Mouse (Mus musculus) c-Kit-negative CD71-positive TER-119-positive erythroid progenitor cells, embryonic 14.5 days (primary cell): ENCODE measurements around the gene Lmod3.
"Not testable (repeated sequence)": the region's sequence is repeated elsewhere in the genome, so short reads cannot be mapped to it uniquely, and the experiment has no call there.

Experiments
- DNase-seq: peaks from one replicate; pipeline ENCODE4 v3.0.0-alpha.2; 2013; ENCODE audit warnings: low read depth, low spot score

Gene Lmod3

DNA sequence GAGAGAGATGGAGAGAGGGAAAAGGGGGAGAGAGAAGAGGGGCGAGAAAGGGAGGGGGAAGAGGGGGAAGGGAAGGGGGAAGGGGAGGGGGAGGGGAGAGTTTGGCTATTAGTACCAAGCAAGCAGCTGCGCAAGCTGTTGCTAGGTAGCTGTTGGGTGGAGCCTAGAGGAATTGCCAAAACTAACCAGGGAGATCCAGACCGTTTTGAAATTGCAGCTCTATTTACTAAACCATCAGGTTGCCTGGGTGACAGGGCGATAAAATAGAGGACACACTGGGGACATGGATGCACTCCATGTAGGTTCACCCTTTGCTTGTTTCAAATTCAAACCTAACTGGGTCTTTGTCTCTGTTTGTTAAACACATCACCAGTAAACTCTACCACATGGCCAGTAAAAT is 23.8 kb upstream of the Lmod3 start:
- no peak for DNase-seq

DNA sequence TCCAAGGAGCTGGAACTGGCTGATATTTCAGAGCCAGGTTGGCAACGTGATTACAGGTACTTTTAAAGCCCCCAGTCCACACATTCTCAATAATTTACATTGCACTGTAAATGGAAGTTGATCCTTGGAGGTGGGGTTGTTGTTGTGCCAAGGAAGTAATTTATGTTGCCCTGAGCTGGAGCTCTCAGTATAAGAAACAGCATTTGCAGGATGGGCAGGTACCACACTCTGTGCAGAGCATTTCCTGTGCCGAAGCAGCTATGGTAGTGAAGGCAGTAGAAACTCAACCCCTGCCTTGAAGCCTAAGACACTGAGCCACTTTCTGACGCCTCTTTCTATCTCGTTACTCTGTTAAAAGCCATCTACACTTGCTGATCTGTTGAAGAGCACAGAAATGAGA is 23.2 kb upstream of the Lmod3 start:
- no peak for DNase-seq

DNA sequence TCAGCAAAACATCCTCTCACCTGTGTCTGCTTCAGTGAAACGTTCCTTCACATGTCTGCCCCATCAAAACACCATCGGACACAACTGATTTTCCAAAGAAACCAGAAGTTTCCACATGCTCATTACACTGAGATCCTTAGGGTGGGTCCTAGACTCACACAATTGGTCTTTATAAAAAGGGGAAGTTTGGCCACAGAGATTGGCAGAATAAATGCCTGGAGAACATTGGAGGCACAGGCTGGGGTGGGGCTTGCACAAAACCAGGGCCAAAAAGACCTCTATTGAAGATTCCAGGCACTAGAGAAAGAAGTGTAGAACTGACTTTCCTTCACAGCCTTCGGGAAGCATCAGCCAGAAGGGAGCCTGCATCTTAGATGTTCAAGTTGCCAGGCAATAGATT is 21.2 kb upstream of the Lmod3 start:
- DNase-seq, result no peak

DNA sequence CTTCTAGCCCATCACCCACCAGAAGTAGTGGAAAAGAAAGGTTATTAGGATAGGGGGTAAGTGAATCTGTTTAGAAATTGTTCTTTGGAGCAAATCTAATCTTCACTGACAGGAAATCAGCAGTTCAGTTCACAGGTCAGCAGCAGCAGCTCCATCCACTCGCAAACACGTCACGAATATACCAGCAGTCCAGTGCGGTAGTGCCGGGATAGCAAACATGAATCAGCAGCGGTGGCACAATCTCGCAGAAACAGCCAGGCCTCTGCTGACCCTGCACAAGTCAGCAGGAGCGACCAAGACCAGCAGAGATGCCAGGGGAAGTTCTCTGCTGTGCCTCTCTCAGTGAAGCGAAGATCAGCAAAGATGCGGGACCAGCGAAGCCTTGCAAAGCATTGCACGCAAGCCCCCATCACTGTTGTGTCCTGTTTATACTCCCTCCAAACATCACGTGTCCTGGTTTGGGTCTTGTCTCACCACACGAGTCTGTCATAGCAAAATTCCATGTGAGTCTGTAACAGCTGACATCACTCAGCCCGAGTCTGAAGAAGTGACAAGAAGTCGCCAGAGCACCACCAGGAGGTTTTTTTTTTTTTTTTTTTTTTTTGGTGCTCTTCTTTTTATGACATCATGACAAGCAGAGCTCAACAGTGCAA is 20.6 kb upstream of the Lmod3 start:
- DNase-seq, result no peak

DNA sequence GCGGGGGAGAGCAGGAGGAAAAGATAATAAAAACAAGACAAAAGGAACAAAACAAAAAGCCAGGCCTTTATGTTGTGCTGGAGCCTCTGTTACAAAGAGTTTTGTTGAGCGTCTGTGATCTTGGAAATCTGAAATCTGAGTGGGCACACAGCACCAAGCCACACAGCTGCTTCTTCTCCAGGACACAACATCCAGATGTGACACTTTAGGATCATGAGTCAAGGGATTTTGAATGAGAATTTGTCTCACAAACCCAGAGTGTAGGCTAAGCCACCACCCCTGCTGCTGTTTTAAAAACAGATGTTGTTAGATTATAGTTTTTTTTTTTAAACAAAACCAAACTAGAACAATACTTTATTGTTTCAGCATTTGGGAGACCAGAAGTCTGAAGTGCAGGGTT is 19.8 kb upstream of the Lmod3 start:
- DNase-seq, result no peak

DNA sequence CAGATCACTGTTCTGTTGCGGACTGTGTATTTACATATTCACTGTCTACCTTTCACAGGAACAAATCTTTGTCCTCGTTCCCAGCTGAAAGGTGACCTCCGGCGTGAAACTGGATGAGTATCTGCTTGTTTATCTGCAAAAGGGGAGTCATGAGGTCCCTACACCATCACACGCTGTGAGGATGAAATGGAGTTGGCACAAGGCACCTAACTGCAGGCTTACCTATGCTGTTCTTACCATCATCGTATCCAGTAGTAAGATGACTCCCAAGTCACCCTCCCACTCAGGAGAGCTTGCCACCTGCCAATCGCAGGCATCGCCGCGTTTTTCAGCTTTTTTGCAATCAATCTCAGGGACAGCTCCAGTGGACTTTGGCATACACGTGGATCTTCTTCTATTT is 17.0 kb upstream of the Lmod3 start:
- DNase-seq, result no peak

DNA sequence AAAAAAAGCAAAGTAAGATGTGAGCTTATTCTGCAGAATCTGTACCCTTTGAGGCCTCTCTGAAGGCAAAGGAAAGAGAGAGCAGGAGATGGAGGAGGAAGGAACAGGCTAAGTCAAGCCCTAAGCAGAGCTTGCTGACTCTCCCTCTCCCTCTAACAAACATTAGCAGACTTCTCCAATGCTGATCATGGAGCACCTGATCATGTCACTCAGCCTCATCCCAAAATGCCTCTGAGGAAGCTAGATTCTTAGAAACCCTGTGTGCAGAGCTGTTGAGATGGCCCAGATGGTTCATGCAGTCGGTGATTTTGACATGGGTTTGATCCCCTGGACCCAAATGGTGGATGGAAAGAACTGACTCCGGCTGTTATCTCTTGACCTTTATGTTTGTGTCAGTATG is 14.6 kb upstream of the Lmod3 start:
- no peak for DNase-seq

DNA sequence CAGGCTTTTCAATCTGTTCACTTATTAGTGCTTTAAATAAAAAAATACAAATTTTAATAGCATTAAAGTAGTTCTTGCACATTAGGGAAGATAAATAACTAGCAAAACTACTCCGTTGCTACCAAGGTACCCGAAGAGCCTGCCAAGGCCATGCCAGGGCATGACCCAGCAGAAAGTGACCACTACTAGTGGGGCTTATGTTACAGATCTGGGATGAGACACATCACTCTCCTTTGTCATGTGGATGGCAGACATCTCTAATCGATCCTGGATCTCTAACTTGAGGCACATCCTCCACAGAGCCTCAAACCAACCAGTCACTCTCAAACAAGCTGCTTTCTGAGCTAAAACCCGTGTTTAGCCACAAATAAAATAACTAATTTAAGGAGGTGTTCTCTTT is 14.1 kb upstream of the Lmod3 start:
- DNase-seq, result no peak

DNA sequence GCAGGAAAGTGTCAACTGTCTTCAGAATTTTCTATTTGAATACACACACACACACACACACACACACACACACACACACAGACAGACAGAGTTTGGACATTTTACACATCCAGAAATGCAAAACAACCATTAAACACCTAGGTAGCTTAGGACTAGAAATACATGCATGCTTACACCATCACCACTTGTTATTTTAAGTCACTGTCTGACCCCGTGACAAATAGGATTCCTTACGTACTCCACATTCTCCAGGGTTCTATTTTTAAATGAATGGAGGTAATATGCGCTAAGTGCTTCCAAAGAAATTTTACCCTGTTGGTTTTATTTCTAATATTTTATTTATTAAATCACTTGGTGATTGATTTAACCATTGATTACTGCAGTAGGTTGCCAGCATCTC is 13.1 kb upstream of the Lmod3 start:
- DNase-seq, result no peak

DNA sequence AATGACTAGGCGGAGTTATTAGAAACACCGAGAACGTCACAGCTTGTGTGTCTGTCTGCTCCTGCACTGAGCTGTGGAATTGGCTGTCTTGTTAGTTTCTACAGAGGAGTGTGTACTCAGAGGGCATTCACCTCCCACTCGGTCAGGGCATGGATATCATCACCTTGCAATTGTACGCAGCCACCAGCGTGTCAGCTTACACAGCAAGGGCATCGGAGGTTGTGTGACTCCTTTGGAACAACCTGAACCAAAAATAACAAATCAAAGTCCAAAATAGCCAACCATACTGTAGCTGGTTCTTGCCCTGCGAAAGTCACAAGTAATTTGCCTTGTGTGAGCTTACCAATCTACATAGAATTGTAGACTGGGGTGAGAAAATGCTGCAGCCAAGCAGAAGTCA is 12.7 kb upstream of the Lmod3 start:
- no peak for DNase-seq

DNA sequence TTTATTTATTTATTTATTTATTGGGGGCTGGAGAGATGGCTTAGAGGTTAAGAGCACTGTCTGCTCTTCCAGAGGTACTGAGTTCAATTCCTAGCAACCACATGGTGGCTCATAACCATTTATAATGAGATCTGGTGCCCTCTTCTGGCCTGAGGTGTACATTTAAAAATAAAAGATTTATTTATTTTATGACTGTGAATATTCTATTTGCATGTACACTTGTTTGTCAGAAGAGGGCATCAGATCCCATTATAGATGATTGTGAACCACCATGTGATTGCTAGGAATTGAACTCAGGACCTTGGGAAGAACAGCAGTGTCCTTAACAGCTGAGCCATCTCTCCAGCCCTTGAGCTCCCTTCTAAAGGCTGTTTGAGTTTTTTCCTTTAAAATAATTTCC is 11.2 kb upstream of the Lmod3 start:
- not testable (repeated sequence) for DNase-seq

DNA sequence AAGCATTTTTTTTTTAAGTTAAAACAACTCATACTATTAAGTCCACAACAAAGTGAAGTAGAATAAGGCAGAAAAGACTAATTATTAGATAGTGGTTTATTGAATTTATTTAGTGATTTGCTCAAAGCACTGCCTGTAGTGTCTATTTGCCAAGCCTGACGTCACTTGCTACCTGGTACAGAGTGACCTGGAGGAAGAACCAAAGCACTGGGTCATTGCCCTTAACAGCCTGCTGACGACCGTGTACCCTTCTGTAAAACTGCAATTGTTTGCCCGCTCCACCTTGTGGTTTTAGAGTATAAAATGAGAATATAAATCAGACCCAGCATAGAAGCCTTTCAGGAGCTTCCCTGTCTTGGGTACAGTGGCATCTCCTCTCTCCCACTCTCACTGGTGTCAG is 9.7 kb upstream of the Lmod3 start:
- no peak for DNase-seq

DNA sequence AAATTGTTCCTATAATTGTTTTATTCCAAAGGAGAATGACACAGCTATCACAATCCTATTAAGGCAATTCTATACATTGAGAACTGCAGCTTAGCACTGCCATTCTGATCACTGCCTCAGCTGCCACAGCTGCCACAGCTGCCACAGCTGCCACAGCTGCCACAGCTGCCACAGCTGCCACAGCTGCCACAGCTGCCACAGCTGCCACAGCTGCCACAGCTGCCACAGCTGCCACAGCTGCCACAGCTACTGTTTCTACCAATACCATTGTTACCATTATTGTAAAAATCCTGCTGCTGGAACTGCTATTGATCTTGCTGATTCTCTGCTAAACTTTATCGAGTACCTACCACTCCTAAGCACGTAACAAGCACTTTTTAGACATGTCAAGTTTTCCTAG is 7.4 kb upstream of the Lmod3 start:
- DNase-seq, result not testable (repeated sequence)

DNA sequence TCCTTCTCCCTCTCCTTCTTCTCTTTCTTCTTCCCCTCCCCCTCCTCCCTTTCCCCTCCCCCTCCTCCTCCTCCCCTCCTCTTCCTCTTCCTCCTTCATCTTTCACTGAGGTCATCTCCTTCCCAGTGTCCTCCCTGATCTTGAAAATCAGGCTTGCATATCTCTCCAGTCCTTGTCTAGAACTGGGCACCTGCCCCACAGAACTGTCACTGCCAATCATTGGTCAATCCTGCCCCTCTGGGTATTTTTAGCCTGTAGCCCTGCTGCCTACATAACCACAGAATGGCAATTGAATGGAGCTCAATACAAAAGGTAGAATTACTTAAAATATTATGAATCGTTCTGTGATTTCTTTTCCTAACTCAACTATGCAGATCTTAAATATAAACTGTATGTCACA is 5.9 kb upstream of the Lmod3 start:
- no peak for DNase-seq

DNA sequence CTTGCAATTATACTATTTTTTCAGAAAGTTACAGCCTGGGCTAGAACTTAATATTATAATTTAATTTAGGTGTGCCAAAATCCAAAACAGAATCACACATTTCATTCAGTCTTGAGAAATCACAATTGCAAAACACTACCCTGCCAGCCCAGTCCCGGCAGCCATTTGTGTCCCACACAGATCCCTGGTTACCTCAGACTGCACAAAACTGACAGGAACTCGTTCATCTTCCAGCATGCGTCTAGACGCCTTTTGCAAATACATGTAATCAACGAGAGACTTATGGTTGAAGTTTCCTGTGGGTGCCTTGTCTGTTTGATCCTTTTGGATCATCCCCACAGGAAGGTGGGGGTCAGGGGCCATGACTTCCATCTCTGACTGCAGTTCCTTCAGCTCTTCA is 473 bp downstream of the Lmod3 start:
- no peak for DNase-seq

DNA sequence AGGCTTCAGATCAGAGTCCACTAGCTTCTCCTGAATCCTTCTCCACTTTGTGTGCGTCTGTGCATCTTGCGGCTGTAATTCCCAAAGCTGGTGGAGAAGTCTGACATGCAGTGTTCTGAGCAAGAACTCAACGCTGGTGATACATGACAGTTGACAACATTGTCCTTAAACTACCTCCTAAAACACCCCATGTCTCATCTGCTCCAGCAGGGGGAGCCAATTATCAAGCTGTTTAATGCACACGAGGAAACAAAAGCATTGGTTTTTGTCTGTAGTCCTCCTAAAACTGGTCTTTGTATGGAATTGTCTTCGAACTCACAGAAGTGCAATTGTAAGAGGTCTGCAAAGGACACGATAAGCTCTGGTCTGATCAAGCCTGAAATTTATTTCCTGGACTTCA is 1.6 kb downstream of the Lmod3 start:
- no peak for DNase-seq

DNA sequence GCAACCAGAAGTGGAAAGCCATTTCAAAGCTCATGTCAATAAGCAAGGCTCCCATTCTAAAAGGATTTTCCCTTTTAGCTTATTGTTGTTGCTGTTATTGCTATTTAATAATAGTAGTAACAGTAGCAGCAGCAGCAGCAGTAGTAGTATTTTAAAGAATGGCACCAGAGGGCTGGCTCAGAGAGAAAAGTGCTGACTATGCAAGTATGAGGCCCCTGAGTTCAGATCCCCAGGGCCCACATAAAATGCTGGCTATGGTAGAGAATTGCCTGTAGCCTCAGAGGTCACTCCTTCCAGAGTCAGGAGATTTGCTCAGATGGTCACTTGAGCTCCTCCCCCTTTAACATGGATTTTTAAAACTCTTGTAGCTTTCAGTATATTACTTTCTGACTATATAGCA is 7.4 kb downstream of the Lmod3 start:
- DNase-seq, result no peak

DNA sequence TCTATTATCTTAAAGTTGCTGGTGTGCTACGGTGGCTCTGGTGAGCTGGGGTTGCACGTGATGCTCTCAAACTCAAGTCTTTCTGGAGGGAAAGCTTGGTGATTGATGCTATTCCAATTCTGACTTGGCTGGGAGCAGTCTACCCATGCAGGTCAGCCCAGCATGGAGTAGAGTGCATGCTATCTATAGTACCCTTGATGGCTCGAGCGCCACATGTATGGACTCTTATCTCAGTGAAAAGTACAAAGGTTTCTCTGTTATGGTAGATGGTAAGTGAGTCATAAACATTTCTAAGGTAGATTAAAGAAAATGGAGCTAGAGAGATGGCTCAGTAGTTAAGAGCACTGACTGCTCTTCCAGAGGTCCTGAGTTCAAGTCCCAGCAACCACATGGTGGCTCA is 10.0 kb downstream of the Lmod3 start:
- DNase-seq, result no peak

DNA sequence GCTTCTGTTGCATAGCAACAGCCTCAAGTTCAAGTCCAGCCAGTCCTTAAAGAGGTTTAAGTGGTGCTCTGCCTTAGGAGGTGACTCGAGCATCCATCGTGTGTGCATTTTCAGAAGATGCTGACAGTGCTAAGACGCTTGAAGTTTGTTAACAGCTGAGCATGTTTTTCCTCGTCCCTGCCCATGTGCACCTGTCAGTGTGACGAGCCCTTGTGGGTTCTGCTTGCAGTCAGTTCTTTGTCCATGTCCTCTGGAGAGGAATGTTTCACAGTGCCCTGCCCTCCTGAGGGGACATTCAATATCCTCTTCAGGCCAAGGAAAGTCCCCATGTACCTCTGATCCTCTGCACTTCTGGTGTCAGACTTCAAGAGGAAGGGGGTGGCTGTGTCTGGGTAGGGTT is 12.5 kb downstream of the Lmod3 start:
- no peak for DNase-seq

DNA sequence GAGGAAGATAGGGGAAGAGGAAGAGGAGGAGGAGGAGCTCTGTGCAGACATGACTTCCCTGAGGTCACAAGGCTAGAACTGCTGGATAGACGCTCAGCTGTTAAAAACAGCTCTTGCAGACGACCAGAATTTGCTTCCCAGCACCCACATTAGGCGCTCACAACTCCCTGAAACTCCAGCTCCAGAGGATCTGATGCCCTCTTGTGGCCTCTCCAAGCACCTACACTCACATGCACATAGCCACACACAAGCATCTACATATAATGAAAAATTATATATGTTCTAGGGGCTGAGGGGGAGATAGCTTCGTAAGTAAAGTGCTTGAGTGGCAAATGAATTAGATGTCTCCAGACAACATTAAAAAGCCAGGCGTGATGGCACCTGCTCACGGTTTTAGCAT is 13.2 kb downstream of the Lmod3 start:
- DNase-seq, result no peak

DNA sequence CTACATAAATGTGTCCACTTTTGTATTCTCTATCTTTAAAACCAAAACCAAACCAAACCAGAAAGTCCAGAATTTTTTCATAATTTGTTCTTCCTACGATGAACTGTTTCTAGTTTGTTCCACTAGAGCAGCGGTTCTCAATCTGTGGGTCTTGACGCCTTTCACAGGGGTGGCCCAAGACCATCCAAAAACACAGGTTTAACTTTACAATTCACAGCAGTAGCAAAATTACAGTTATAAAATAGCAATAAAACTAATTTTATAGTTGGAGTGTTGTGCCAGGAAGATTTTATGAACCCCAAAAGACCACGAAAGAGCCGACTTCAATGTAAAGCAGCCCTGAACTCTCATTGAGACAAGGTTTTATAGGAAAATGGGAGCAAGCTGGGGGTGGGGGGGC is 16.5 kb downstream of the Lmod3 start:
- DNase-seq, result no peak

DNA sequence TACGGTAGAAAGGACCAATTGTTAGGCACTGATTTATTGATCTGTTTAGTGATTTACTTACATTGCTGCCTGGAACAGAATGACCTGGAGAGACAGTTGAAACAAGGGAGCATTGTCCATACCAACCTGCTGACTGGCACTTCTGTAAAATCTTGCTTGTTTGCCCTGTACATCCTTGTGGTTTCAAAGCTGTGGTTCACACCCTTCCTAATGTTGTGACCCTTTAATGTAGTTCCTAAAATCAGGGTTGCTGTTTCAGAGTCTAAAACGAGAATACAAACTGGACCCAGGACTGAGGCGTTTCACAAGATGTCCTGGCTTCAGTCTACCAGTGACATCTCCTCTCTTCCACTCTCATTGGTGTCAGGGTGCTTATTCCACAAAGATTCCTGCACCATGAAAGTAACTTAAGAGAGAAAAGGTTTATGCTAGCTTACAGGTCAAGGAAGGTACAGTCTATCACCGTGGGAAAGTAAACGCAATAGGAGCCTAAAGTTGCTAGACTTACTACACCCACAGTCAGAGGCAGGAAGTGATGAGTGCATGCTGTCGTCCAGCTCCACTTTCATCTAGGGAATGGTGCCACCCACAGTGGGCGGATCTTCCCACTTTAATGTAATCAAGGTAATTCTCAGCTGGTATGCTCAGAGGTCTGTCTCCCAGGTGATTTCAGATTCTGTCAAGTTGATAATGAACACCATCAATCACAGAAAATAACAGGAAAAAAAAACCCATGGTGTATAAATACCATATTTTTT is 17.5 kb downstream of the Lmod3 start:
- DNase-seq, result no peak

DNA sequence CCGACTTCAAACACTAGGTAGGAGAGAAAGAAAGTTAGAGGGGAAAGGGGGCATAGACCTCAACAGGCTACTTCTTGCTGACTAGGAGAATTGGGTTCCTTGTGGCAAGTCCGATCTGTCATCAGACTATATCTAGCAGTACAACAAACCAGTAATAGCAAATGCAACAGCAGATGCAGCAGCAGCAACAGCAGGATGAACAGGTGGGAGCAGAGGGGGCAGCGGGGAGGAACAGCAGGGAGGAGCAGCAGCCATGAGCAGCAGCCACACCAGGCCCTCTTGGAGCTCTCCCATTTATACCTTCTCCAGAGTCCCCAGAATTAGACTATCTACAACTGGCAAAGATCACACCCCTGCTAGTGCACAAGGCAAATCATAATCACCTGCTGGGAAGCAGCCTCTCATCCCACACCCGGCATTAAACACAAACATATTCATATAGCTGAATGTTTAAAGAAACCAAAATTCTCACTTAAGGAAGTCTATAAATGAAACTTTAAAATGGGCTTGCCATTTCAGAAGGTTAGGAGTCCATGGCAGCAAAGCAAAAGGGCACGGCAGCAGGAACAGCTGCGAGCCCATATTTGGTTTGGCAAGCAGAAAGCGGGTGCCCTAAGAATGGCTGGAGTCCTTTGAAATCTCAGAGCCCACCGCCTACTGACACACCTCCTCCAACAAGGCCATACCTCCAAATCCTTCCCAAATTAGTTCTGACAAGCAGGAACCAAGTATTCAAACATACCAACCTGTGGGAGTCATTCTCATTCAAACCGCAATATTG is 25.3 kb downstream of the Lmod3 start:
- DNase-seq, result no peak
